Mouse (Mus musculus): ENCODE measurements around the gene Mrps12.
"Not testable (repeated sequence)": the region's sequence is repeated elsewhere in the genome, so short reads cannot be mapped to it uniquely, and the experiment has no call there.

The Mrps12 gene

GRCm38 (mm10) chr7:28709454-28709853 is 32.2 kb downstream of the Mrps12 start:
- in situ Hi-C loops (cut with MboI) = no loop called here

- in situ Hi-C loops (cut with MboI) = no loop called here
Measured at GRCm38 (mm10) chr7:28702601-28703143, 38.9 kb downstream of the Mrps12 start.

GRCm38 (mm10) chr7:28701306-28701705 is 40.3 kb downstream of the Mrps12 start:
- in situ Hi-C loops (cut with MboI) = not testable (repeated sequence)

- in situ Hi-C loops (cut with MboI) = no loop called here
Measured at GRCm38 (mm10) chr7:28700269-28700668, 41.4 kb downstream of the Mrps12 start.

- in situ Hi-C loops (cut with MboI) = no loop called here
Measured at GRCm38 (mm10) chr7:28697277-28697676, 44.3 kb downstream of the Mrps12 start.

GRCm38 (mm10) chr7:28694966-28695511 is 46.6 kb downstream of the Mrps12 start:
- in situ Hi-C loops (cut with MboI) = no loop called here

- in situ Hi-C loops (cut with MboI) = no loop called here
Measured at GRCm38 (mm10) chr7:28694423-28694822, 47.2 kb downstream of the Mrps12 start.

GRCm38 (mm10) chr7:28693321-28693966 is 48.2 kb downstream of the Mrps12 start:
- in situ Hi-C loops (cut with MboI) = no loop called here

- in situ Hi-C loops (cut with MboI) = no loop called here
Measured at GRCm38 (mm10) chr7:28692545-28693320, 48.9 kb downstream of the Mrps12 start, which contains the start of gene Fbxo27. Gene Fbxo27 (plus strand): TSS chr7:28692849.

- in situ Hi-C loops (cut with MboI) = no loop called here
Measured at GRCm38 (mm10) chr7:28691075-28691474, 50.5 kb downstream of the Mrps12 start.

All from mature B cell (primary cell).